Mouse (Mus musculus): ENCODE measurements around the gene Caprin1. TPM values are rescaled to one million over a fixed set of nuclear protein-coding genes. Genes with fewer than 3 reads are reported as not detected.

Gene Caprin1
- polyA plus RNA-seq, 1 experiment from 2014 or later, result 300 TPM

- Histone ChIP-seq H3K9ac (ENCODE audit: low read depth, low read length) (no peak overlapping the region), H3K27me3 (replicated peaks; ENCODE audit: control insufficient read depth, insufficient read depth, low read length) (no peaks in the 10 kb centered on the region), H3K4me2 (ENCODE audit: low read depth, low read length) (no peak overlapping the region), H3K4me3 (ENCODE audit: low read depth, low read length) (no peak overlapping the region), H3K9me3 (ENCODE audit: control insufficient read depth, low read length) (no peaks in the 10 kb centered on the region), H3K4me1 (ENCODE audit: control insufficient read depth, insufficient read depth, low read length) (no peaks in the 10 kb centered on the region), H3K27ac (replicated peaks; ENCODE audit: low read depth, low read length) (no peak overlapping the region), H3K36me3 (ENCODE audit: control insufficient read depth, insufficient read depth, low read length) (peaks cover 71% of the 10 kb centered on the region)
- WGBS, result 87% methylated on average over 6 of the region's 6 CpGs
- no peak for DNase-seq (ENCODE audit: low spot score)
- no peak for ATAC-seq (ENCODE audit: low read depth)
Measured at GRCm38 (mm10) chr2:103731423-103731822, 66.0 kb downstream of the Caprin1 start.

GRCm38 (mm10) chr2:103730999-103731398 is 66.5 kb downstream of the Caprin1 start:
- H3K4me3 ChIP-seq (ENCODE audit: low read depth, low read length), result no peak overlapping the region
- H3K9ac ChIP-seq (ENCODE audit: low read depth, low read length), result no peak overlapping the region
- H3K27me3 ChIP-seq (replicated peaks; ENCODE audit: control insufficient read depth, insufficient read depth, low read length), result no peaks in the 10 kb centered on the region
- DNase-seq (ENCODE audit: low spot score), result peak; percentile 49
- no peaks in the 10 kb centered on the region for H3K4me1 ChIP-seq (ENCODE audit: control insufficient read depth, insufficient read depth, low read length)
- H3K9me3 ChIP-seq (ENCODE audit: control insufficient read depth, low read length), result no peaks in the 10 kb centered on the region
- H3K36me3 ChIP-seq (ENCODE audit: control insufficient read depth, insufficient read depth, low read length), result peaks cover 75% of the 10 kb centered on the region
- 0 out of 2 replicates have a peak, but pooled peaks have one; percentile 41 for ATAC-seq (ENCODE audit: low read depth)
- H3K27ac ChIP-seq (replicated peaks; ENCODE audit: low read depth, low read length), result no peak overlapping the region
- no peak overlapping the region for H3K4me2 ChIP-seq (ENCODE audit: low read depth, low read length)
- WGBS, result 81% methylated on average over 8 of the region's 8 CpGs

DNA sequence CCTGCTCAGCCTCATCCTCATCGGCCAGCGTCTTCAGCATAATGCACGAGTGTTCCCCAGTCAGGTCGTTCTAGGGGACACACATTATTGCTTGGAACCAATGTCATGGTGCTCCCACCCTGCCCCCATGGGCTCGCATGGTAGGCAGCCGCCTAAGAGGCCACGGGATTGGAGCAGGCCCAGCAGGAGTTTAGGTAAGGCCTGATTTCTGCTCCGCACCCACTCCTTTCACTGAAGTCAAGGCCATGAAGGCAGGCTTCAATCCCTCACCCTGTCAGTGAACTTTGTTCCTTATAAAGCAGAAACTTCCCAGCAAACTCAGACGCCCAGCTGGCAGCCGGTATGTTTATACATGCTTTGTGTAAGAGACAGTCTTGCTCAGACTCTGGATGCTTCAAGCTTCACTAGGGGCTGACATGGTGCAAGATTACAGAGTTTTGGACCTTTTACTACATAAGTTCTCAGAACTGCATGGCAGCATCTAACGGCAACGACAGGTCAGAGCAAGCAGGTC is 69.4 kb downstream of the Caprin1 start:
- Histone ChIP-seq H3K36me3 (ENCODE audit: control insufficient read depth, insufficient read depth, low read length) (peaks cover 73% of the 10 kb centered on the region), H3K9me3 (ENCODE audit: control insufficient read depth, low read length) (no peaks in the 10 kb centered on the region), H3K27ac (replicated peaks; ENCODE audit: low read depth, low read length) (no peak overlapping the region), H3K9ac (ENCODE audit: low read depth, low read length) (no peak overlapping the region), H3K27me3 (replicated peaks; ENCODE audit: control insufficient read depth, insufficient read depth, low read length) (no peaks in the 10 kb centered on the region), H3K4me2 (ENCODE audit: low read depth, low read length) (no peak overlapping the region), H3K4me3 (ENCODE audit: low read depth, low read length) (no peak overlapping the region), H3K4me1 (ENCODE audit: control insufficient read depth, insufficient read depth, low read length) (no peaks in the 10 kb centered on the region)
- 85% methylated on average over 12 of the region's 12 CpGs for WGBS
- DNase-seq (ENCODE audit: low spot score) (no peak), ATAC-seq (ENCODE audit: low read depth) (no peak)

- no peak for ATAC-seq (ENCODE audit: low read depth)
- no peak overlapping the region for H3K27ac ChIP-seq (replicated peaks; ENCODE audit: low read depth, low read length)
- 82% methylated on average over 2 of the region's 2 CpGs for WGBS
- no peak overlapping the region for H3K4me2 ChIP-seq (ENCODE audit: low read depth, low read length)
- no peak overlapping the region for H3K4me3 ChIP-seq (ENCODE audit: low read depth, low read length)
- no peak for DNase-seq (ENCODE audit: low spot score)
- H3K36me3 ChIP-seq (ENCODE audit: control insufficient read depth, insufficient read depth, low read length), result peaks cover 75% of the 10 kb centered on the region
- no peaks in the 10 kb centered on the region for H3K4me1 ChIP-seq (ENCODE audit: control insufficient read depth, insufficient read depth, low read length)
- no peaks in the 10 kb centered on the region for H3K27me3 ChIP-seq (replicated peaks; ENCODE audit: control insufficient read depth, insufficient read depth, low read length)
- H3K9me3 ChIP-seq (ENCODE audit: control insufficient read depth, low read length), result no peaks in the 10 kb centered on the region
- H3K9ac ChIP-seq (ENCODE audit: low read depth, low read length), result no peak overlapping the region
Measured at GRCm38 (mm10) chr2:103724521-103724920, 72.9 kb downstream of the Caprin1 start.

GRCm38 (mm10) chr2:103719292-103719646 is 78.2 kb downstream of the Caprin1 start:
- WGBS, result 85% methylated on average over 7 of the region's 7 CpGs
- Histone ChIP-seq H3K9me3 (ENCODE audit: control insufficient read depth, low read length) (no peaks in the 10 kb centered on the region), H3K4me3 (ENCODE audit: low read depth, low read length) (no peak overlapping the region), H3K4me1 (ENCODE audit: control insufficient read depth, insufficient read depth, low read length) (no peaks in the 10 kb centered on the region), H3K9ac (ENCODE audit: low read depth, low read length) (no peak overlapping the region), H3K36me3 (ENCODE audit: control insufficient read depth, insufficient read depth, low read length) (peaks cover 72% of the 10 kb centered on the region), H3K27me3 (replicated peaks; ENCODE audit: control insufficient read depth, insufficient read depth, low read length) (no peaks in the 10 kb centered on the region), H3K4me2 (ENCODE audit: low read depth, low read length) (no peak overlapping the region), H3K27ac (replicated peaks; ENCODE audit: low read depth, low read length) (no peak overlapping the region)
- DNase-seq (ENCODE audit: low spot score) (no peak), ATAC-seq (ENCODE audit: low read depth) (no peak)

GRCm38 (mm10) chr2:103718594-103719291 is 78.7 kb downstream of the Caprin1 start:
- WGBS, result 61% methylated on average over 8 of the region's 8 CpGs
- ATAC-seq (ENCODE audit: low read depth), result peak; percentile 87
- Histone ChIP-seq H3K4me2 (ENCODE audit: low read depth, low read length) (no peak overlapping the region), H3K27me3 (replicated peaks; ENCODE audit: control insufficient read depth, insufficient read depth, low read length) (no peaks in the 10 kb centered on the region), H3K4me1 (ENCODE audit: control insufficient read depth, insufficient read depth, low read length) (no peaks in the 10 kb centered on the region), H3K27ac (replicated peaks; ENCODE audit: low read depth, low read length) (no peak overlapping the region), H3K36me3 (ENCODE audit: control insufficient read depth, insufficient read depth, low read length) (peaks cover 73% of the 10 kb centered on the region), H3K9me3 (ENCODE audit: control insufficient read depth, low read length) (no peaks in the 10 kb centered on the region), H3K9ac (ENCODE audit: low read depth, low read length) (no peak overlapping the region), H3K4me3 (ENCODE audit: low read depth, low read length) (no peak overlapping the region)
- DNase-seq (ENCODE audit: low spot score), result peak; percentile 63

GRCm38 (mm10) chr2:103714412-103714811 is 83.0 kb downstream of the Caprin1 start:
- peaks cover 76% of the 10 kb centered on the region for H3K36me3 ChIP-seq (ENCODE audit: control insufficient read depth, insufficient read depth, low read length)
- H3K4me3 ChIP-seq (ENCODE audit: low read depth, low read length), result no peak overlapping the region
- no peak for ATAC-seq (ENCODE audit: low read depth)
- 67% methylated on average over 4 of the region's 4 CpGs for WGBS
- H3K9me3 ChIP-seq (ENCODE audit: control insufficient read depth, low read length), result no peaks in the 10 kb centered on the region
- H3K4me1 ChIP-seq (ENCODE audit: control insufficient read depth, insufficient read depth, low read length), result no peaks in the 10 kb centered on the region
- no peak overlapping the region for H3K9ac ChIP-seq (ENCODE audit: low read depth, low read length)
- no peaks in the 10 kb centered on the region for H3K27me3 ChIP-seq (replicated peaks; ENCODE audit: control insufficient read depth, insufficient read depth, low read length)
- no peak overlapping the region for H3K27ac ChIP-seq (replicated peaks; ENCODE audit: low read depth, low read length)
- no peak for DNase-seq (ENCODE audit: low spot score)
- H3K4me2 ChIP-seq (ENCODE audit: low read depth, low read length), result no peak overlapping the region

DNA sequence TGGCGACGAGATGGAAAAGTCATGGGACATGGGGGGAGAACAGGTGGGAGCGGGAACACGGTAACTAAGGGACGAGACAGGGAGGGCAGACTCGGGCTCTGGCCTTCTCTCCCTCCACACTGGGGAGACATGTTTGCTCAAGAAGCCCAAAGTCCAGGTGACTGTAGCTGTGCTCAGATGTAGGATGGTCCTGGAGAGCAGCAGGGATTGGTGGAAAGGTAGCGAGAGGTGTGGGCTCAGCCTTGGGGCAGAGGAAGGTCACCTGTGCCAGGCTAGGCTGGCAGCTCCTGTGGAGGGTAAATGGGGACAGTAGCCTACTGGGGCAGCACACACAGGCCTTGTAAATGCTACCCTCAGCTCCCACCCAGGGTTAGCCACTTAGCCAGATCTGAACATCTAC is 83.6 kb downstream of the Caprin1 start:
- no peak overlapping the region for H3K4me2 ChIP-seq (ENCODE audit: low read depth, low read length)
- 85% methylated on average over 7 of the region's 7 CpGs for WGBS
- peaks cover 82% of the 10 kb centered on the region for H3K36me3 ChIP-seq (ENCODE audit: control insufficient read depth, insufficient read depth, low read length)
- no peak overlapping the region for H3K27ac ChIP-seq (replicated peaks; ENCODE audit: low read depth, low read length)
- no peak for ATAC-seq (ENCODE audit: low read depth)
- H3K9me3 ChIP-seq (ENCODE audit: control insufficient read depth, low read length), result no peaks in the 10 kb centered on the region
- no peaks in the 10 kb centered on the region for H3K4me1 ChIP-seq (ENCODE audit: control insufficient read depth, insufficient read depth, low read length)
- H3K4me3 ChIP-seq (ENCODE audit: low read depth, low read length), result no peak overlapping the region
- no peaks in the 10 kb centered on the region for H3K27me3 ChIP-seq (replicated peaks; ENCODE audit: control insufficient read depth, insufficient read depth, low read length)
- H3K9ac ChIP-seq (ENCODE audit: low read depth, low read length), result no peak overlapping the region
- DNase-seq (ENCODE audit: low spot score), result no peak

Data from embryonic facial prominence, embryonic 14.5 days (tissue).